Mouse (Mus musculus) ES-E14 (cell line): ENCODE measurements at regions not wholly inside any gene's neighbourhood (a gene's known extent, or its start where the extent isn't known, plus 50 kb on each side); places are given as distances from the start of the nearest gene placed in this dataset.

Experiments used
- HCFC1 ChIP-seq: IDR thresholded peaks from 2 replicates; pipeline ENCODE4 v1.6.1; 2012; ENCODE audit warnings: low read length, inconsistent platforms, borderline replicate concordance; ENCODE audit not compliant: insufficient read depth
- MAFK ChIP-seq: IDR thresholded peaks from 2 replicates; pipeline ENCODE4 v1.6.1; 2014; ENCODE audit warnings: mild to moderate bottlenecking, low read depth, low read length, inconsistent platforms; ENCODE audit not compliant: insufficient read depth
- ZC3H11A ChIP-seq: IDR thresholded peaks from 2 replicates; pipeline ENCODE4 v1.6.1; 2012; ENCODE audit warnings: low read depth, mild to moderate bottlenecking, inconsistent platforms, low read length, borderline replicate concordance
- ZNF384 ChIP-seq: IDR thresholded peaks from 2 replicates; pipeline ENCODE4 v1.6.1; 2012; ENCODE audit warnings: low read depth, low read length, inconsistent platforms

GRCm38 (mm10) chr8:31372397-31372796 lies 2056.1 kb upstream of the 5930422O12Rik start:
- no peak for TF ChIP-seq ZNF384
- TF ChIP-seq ZC3H11A: no peak; the same call in 1 of the 2 replicates
- TF ChIP-seq HCFC1: no peak
- no peak for TF ChIP-seq MAFK
